Mouse (Mus musculus): Measurements from ENCODE around the gene Tldc2. TPM values are rescaled to one million over a fixed set of nuclear protein-coding genes. Genes with fewer than 3 reads are reported as not detected.

Gene Tldc2
- total and polyA plus RNA-seq, 3 experiments, result not detected

DNA sequence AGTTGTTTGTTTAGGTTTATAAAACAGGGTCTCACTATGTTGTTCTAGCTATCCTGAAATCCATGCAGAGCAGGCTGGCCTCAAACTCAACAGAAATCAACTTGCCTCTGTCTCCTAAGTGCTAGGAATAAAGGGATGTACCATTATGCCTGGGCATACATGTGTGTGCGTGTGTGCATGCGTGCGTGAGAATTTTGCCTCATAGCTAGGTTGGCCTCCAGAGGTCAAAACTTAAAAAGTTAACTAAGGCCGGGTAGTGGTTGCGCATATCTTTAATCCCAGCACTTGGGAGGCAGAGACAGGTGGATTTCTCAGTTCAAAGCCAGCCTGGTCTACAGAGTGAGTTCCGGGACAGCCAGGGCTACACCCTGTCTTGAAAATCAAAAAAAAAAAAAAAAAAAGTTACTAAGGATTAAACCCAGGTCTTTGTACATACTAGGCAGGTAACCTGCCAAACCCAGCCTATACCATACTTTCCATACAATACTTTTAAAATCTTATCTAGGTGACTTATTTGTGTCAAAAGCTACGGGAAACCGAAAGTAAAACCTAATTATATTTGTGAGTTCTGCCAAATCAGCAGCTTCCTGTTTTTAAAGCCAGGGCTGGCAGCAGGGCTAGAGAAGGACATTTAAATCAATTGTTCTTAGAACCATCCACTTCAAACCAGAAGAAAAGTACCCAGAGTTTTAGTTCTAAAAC, 44.1 kb downstream of the Tldc2 start:
- H3K36me3 ChIP-seq (replicated peaks in 1 of 2; ENCODE audit: control insufficient read depth in 1 of 2, insufficient read depth in 1 of 2, low read length in 1 of 2), result peaks cover 9 to 16% of the 10 kb centered on the region in 2 experiments
- H3K4me2 ChIP-seq (ENCODE audit: insufficient read depth, low read depth, poor library complexity, severe bottlenecking), result peak overlapping the region; percentile 93
- TF ChIP-seq ETS1 (conservative IDR thresholded peaks at IDR 0.05; ENCODE audit: low read depth, low read length) (peak; percentile 68), EP300 (IDR thresholded peaks at IDR 0.05; ENCODE audit: low read length) (no peak; the same call in 1 of the 2 replicates), USF2 (conservative IDR thresholded peaks at IDR 0.05; ENCODE audit: low read depth, low read length) (no peak), MYC (IDR thresholded peaks at IDR 0.05; ENCODE audit: low read depth, low read length) (no peak), ZMIZ1 (IDR thresholded peaks at IDR 0.05; ENCODE audit: low read depth, low read length) (no peak), RCOR1 (conservative IDR thresholded peaks at IDR 0.05; ENCODE audit: low read depth, low read length) (no peak), MAFK (IDR thresholded peaks at IDR 0.05; ENCODE audit: insufficient replicate concordance, low read length) (peak; percentile 94), E2F4 (IDR thresholded peaks at IDR 0.05; ENCODE audit: insufficient replicate concordance, low read depth, low read length) (no peak), UBTF (IDR thresholded peaks at IDR 0.05; ENCODE audit: low read depth, low read length) (no peak), PAX5 (IDR thresholded peaks at IDR 0.05; ENCODE audit: low read length) (no peak), POLR2AphosphoS2 (IDR thresholded peaks at IDR 0.05; ENCODE audit: low read depth, low read length) (no peak), USF1 (IDR thresholded peaks at IDR 0.05; ENCODE audit: low read depth, low read length) (no peak), TBP (conservative IDR thresholded peaks at IDR 0.05; ENCODE audit: low read depth, low read length) (0 out of 2 replicates have a peak, but pooled peaks have one; percentile 19), CHD1 (IDR thresholded peaks at IDR 0.05; ENCODE audit: low read depth, low read length) (no peak; the same call in none of the 2 replicates), NELFE (IDR thresholded peaks at IDR 0.05; ENCODE audit: low read depth, low read length) (no peak), TCF12 (IDR thresholded peaks at IDR 0.05; ENCODE audit: low read depth, low read length) (no peak), ZNF384 (IDR thresholded peaks at IDR 0.05; ENCODE audit: low read depth, low read length) (peak; percentile 90), HCFC1 (IDR thresholded peaks at IDR 0.05; ENCODE audit: low read depth, low read length) (no peak), NRF1 (IDR thresholded peaks at IDR 0.05; ENCODE audit: low read depth, low read length) (0 out of 2 replicates have a peak, but pooled peaks have one; percentile 18), CHD2 (IDR thresholded peaks at IDR 0.05; ENCODE audit: low read length) (no peak), CTCF (conservative IDR thresholded peaks at IDR 0.05 in 1 of 2, IDR thresholded peaks at IDR 0.05 in 1 of 2; ENCODE audit: low read depth in 2 of 2, low read length in 2 of 2) (no peak), SIN3A (IDR thresholded peaks at IDR 0.05; ENCODE audit: low read length) (peak; percentile 87), JUN (IDR thresholded peaks at IDR 0.05; ENCODE audit: insufficient read depth, low read depth, low read length) (no peak), ZKSCAN1 (IDR thresholded peaks at IDR 0.05; ENCODE audit: borderline replicate concordance, low read depth, low read length) (no peak), MEF2A (IDR thresholded peaks at IDR 0.05; ENCODE audit: borderline replicate concordance, low read depth, low read length) (peak; percentile 12; the same call in 1 of the 2 replicates), KAT2A (IDR thresholded peaks at IDR 0.05; ENCODE audit: insufficient replicate concordance, low read length) (no peak), RAD21 (IDR thresholded peaks at IDR 0.05; ENCODE audit: low read depth, low read length) (no peak), ELF1 (IDR thresholded peaks at IDR 0.05; ENCODE audit: low read depth, low read length) (peak; percentile 57), MAX (IDR thresholded peaks at IDR 0.05; ENCODE audit: low read length) (no peak), GABPA (IDR thresholded peaks at IDR 0.05; ENCODE audit: insufficient replicate concordance, low read depth, low read length) (no peak), SMC3 (IDR thresholded peaks at IDR 0.05; ENCODE audit: low read depth, low read length) (no peak), BHLHE40 (IDR thresholded peaks at IDR 0.05; ENCODE audit: low read depth, low read length) (0 out of 2 replicates have a peak, but pooled peaks have one; percentile 18), IRF4 (IDR thresholded peaks at IDR 0.05; ENCODE audit: low read depth, low read length) (peak; percentile 14; the same call in 1 of the 2 replicates), JUND (conservative IDR thresholded peaks at IDR 0.05; ENCODE audit: low read depth, low read length) (no peak), MAZ (IDR thresholded peaks at IDR 0.05; ENCODE audit: low read depth, low read length) (peak; percentile 48), ZC3H11A (IDR thresholded peaks at IDR 0.05; ENCODE audit: low read depth, low read length) (no peak), POLR2A (IDR thresholded peaks at IDR 0.05; ENCODE audit: low read depth, low read length) (no peak), MXI1 (IDR thresholded peaks at IDR 0.05; ENCODE audit: low read depth, low read length) (peak; percentile 64; the same call in 1 of the 2 replicates)
- H3K9me3 ChIP-seq (replicated peaks; ENCODE audit: low read length), result no peaks in the 10 kb centered on the region
- H3K4me3 ChIP-seq (replicated peaks in 1 of 3; ENCODE audit: low read depth in 2 of 3, low read length in 2 of 3, poor library complexity in 1 of 3), result peak overlapping the region; percentile 49 to 86 (median 57)
- H3K9ac ChIP-seq (ENCODE audit: insufficient read depth, low read depth), result peak overlapping the region; percentile 49
- peak overlapping the region; percentile 82 for H3K27ac ChIP-seq (ENCODE audit: insufficient read depth, low read depth)
- peaks cover 3 to 38% of the 10 kb centered on the region in 2 experiments; a peak in 3 of 4 replicates for H3K4me1 ChIP-seq (ENCODE audit: control insufficient read depth in 1 of 2, insufficient read depth in 2 of 2)
- dilution Hi-C loops (cut with MboI; ENCODE audit: extremely low pct_ligation_motif_present, extremely low pct_unique_long_range_greater_than_20kb, low sequenced_read_pairs), result no loop called here
- in situ Hi-C loops (cut with MboI; ENCODE audit: low pct_ligation_motif_present, low pct_unique_long_range_greater_than_20kb, low sequenced_read_pairs), result loop anchor here (10.0 to 25.0 kb wide), 2 partner anchors 54 to 431 kb away; partner anchors contain the start of genes Blcap and Nnat
- DNase-seq (ENCODE audit: extremely low read depth), result peak; percentile 58
- no peaks in the 10 kb centered on the region for H3K27me3 ChIP-seq (replicated peaks)
- H3K79me2 ChIP-seq (replicated peaks; ENCODE audit: control insufficient read depth, extremely low read depth, insufficient read depth, poor library complexity, severe bottlenecking), result peaks cover 29% of the 10 kb centered on the region

Measured in CH12.LX (cell line).